Mouse (Mus musculus): ENCODE results near the gene Myl6b.

DNA sequence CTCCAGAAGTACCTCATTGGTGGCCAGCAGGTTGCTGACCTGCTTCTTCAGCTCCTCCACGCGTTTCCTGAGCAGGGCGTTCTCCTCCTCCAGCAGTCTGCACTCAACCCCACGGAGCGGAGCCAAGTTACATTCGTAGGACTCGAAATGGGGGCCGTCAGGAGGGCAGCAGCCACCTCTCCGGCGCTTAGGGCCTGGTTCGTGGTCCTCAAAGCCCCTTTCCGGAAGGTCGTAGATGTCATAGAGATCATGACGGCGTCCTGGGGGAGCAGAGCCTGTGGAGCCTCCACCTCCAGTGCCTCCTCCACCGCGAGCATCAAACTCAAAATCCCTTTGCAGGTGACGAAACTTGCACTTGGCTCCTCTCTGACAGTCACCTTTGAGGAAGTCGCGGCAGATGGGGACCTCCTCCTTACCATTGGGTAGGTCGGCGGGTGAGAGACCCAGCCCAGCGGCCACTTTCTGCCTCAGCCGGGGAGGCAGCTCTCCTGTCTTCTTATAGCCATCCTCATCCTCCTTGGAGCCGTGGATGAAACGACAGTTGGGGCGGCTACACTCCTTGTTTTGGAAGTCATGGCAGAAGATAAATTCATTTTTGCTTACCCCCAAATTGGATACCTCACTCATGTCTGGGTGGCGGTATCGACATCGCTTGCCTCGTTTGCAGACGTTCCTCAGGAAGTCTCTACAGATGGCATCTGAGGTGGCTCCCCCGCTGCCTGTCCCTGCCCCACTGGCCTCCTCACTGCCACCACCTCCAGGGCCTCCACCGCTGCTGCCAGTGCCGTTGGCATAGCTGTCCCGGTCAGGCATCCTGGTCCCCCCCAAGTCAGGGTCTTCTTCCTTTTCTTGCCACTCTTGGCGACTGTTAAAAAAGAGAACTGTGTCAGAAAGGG, 46.4 kb upstream of the Myl6b start:
- TF ChIP-seq CTCF (IDR thresholded peaks at IDR 0.05) (no peak), EP300 (IDR thresholded peaks at IDR 0.05) (no peak)
